Mouse (Mus musculus): ENCODE data around the gene Ssbp4. TPM values are rescaled to one million over a fixed set of nuclear protein-coding genes. Genes with fewer than 3 reads are reported as not detected.
A peak's percentile ranks its signal among the peaks of the same experiment; 100 is the strongest.

Ssbp4 gene
- polyA plus RNA-seq, 1 experiment from 2014 or later, result 83.7 TPM

GRCm38 (mm10) chr8:70625104-70625503 lies 16.4 kb upstream of the Ssbp4 start:
- 15% methylated on average over 5 of the region's 5 CpGs for WGBS
- H3K4me1 ChIP-seq (ENCODE audit: control insufficient read depth in 2 of 2, insufficient read depth in 2 of 2, low read length in 2 of 2), result peaks cover 3 to 12% of the 10 kb centered on the region in 2 experiments; a peak in 3 of 4 replicates
- no peak overlapping the region for H3K9ac ChIP-seq (ENCODE audit: low read length)
- no peaks in the 10 kb centered on the region for H3K9me3 ChIP-seq (ENCODE audit: control insufficient read depth, low read length)
- no peaks in the 10 kb centered on the region for H3K36me3 ChIP-seq (ENCODE audit: control insufficient read depth, insufficient read depth, low read length)
- H3K27me3 ChIP-seq (ENCODE audit: control insufficient read depth, insufficient read depth, low read length), result peaks cover 9% of the 10 kb centered on the region; the same call in 1 of the 2 replicates
- no peak overlapping the region for H3K27ac ChIP-seq (replicated peaks in 1 of 2; ENCODE audit: control insufficient read depth in 1 of 2, insufficient read depth in 1 of 2, low read depth in 2 of 2, low read length in 2 of 2)
- no peak overlapping the region for H3K4me2 ChIP-seq (ENCODE audit: low read length)
- no peak for ATAC-seq (ENCODE audit: insufficient number of reproducible peaks, insufficient read depth, low FRiP score, low read depth)
- H3K4me3 ChIP-seq (ENCODE audit: control insufficient read depth in 1 of 2, insufficient read depth in 1 of 2, low read depth in 1 of 2, low read length in 2 of 2), result no peak overlapping the region

GRCm38 (mm10) chr8:70622220-70622619 lies 13.5 kb upstream of the Ssbp4 start:
- Histone ChIP-seq H3K27me3 (ENCODE audit: control insufficient read depth, insufficient read depth, low read length) (peaks cover 9% of the 10 kb centered on the region; the same call in 1 of the 2 replicates), H3K4me3 (ENCODE audit: control insufficient read depth in 1 of 2, insufficient read depth in 1 of 2, low read depth in 1 of 2, low read length in 2 of 2) (no peak overlapping the region), H3K4me1 (ENCODE audit: control insufficient read depth in 2 of 2, insufficient read depth in 2 of 2, low read length in 2 of 2) (0 out of 4 replicates have a peak, but pooled peaks cover 0 to 2% of the 10 kb centered on the region in 2 experiments), H3K9ac (ENCODE audit: low read length) (no peak overlapping the region), H3K9me3 (ENCODE audit: control insufficient read depth, low read length) (no peaks in the 10 kb centered on the region), H3K36me3 (ENCODE audit: control insufficient read depth, insufficient read depth, low read length) (no peaks in the 10 kb centered on the region), H3K27ac (replicated peaks in 1 of 2; ENCODE audit: control insufficient read depth in 1 of 2, insufficient read depth in 1 of 2, low read depth in 2 of 2, low read length in 2 of 2) (no peak overlapping the region), H3K4me2 (ENCODE audit: low read length) (no peak overlapping the region)
- 51% methylated on average over 3 of the region's 3 CpGs for WGBS
- ATAC-seq (ENCODE audit: insufficient number of reproducible peaks, insufficient read depth, low FRiP score, low read depth), result no peak

GRCm38 (mm10) chr8:70618888-70619334 lies 10.2 kb upstream of the Ssbp4 start:
- Histone ChIP-seq H3K27ac (replicated peaks in 1 of 2; ENCODE audit: control insufficient read depth in 1 of 2, insufficient read depth in 1 of 2, low read depth in 2 of 2, low read length in 2 of 2) (no peak overlapping the region), H3K27me3 (ENCODE audit: control insufficient read depth, insufficient read depth, low read length) (peaks cover 9% of the 10 kb centered on the region; the same call in 1 of the 2 replicates), H3K9me3 (ENCODE audit: control insufficient read depth, low read length) (no peaks in the 10 kb centered on the region), H3K4me2 (ENCODE audit: low read length) (no peak overlapping the region), H3K4me1 (ENCODE audit: control insufficient read depth in 2 of 2, insufficient read depth in 2 of 2, low read length in 2 of 2) (peaks cover 0 to 2% of the 10 kb centered on the region in 2 experiments; a peak in 1 of 4 replicates), H3K36me3 (ENCODE audit: control insufficient read depth, insufficient read depth, low read length) (no peaks in the 10 kb centered on the region), H3K9ac (ENCODE audit: low read length) (no peak overlapping the region), H3K4me3 (ENCODE audit: control insufficient read depth in 1 of 2, insufficient read depth in 1 of 2, low read depth in 1 of 2, low read length in 2 of 2) (no peak overlapping the region)
- no peak for ATAC-seq (ENCODE audit: insufficient number of reproducible peaks, insufficient read depth, low FRiP score, low read depth)
- 23% methylated on average over 9 of the region's 9 CpGs for WGBS

GRCm38 (mm10) chr8:70617985-70618384 lies 9.3 kb upstream of the Ssbp4 start:
- Histone ChIP-seq H3K9ac (ENCODE audit: low read length) (0 out of 2 replicates have a peak overlapping the region, but pooled peaks have one; percentile 8), H3K27me3 (ENCODE audit: control insufficient read depth, insufficient read depth, low read length) (peaks cover 9% of the 10 kb centered on the region; the same call in 1 of the 2 replicates), H3K36me3 (ENCODE audit: control insufficient read depth, insufficient read depth, low read length) (no peaks in the 10 kb centered on the region), H3K4me1 (ENCODE audit: control insufficient read depth in 2 of 2, insufficient read depth in 2 of 2, low read length in 2 of 2) (peaks cover 0 to 2% of the 10 kb centered on the region in 2 experiments; a peak in 1 of 4 replicates), H3K27ac (replicated peaks in 1 of 2; ENCODE audit: control insufficient read depth in 1 of 2, insufficient read depth in 1 of 2, low read depth in 2 of 2, low read length in 2 of 2) (no peak overlapping the region), H3K9me3 (ENCODE audit: control insufficient read depth, low read length) (no peaks in the 10 kb centered on the region), H3K4me2 (ENCODE audit: low read length) (no peak overlapping the region), H3K4me3 (ENCODE audit: control insufficient read depth in 1 of 2, insufficient read depth in 1 of 2, low read depth in 1 of 2, low read length in 2 of 2) (no peak overlapping the region)
- no peak for ATAC-seq (ENCODE audit: insufficient number of reproducible peaks, insufficient read depth, low FRiP score, low read depth)
- 76% methylated on average over 11 of the region's 11 CpGs for WGBS

- no peak overlapping the region for H3K9ac ChIP-seq (ENCODE audit: low read length)
These were observed 8.0 kb upstream of the Ssbp4 start for GRCm38 (mm10) chr8:70616645-70617044.

GRCm38 (mm10) chr8:70615894-70616293 lies 7.2 kb upstream of the Ssbp4 start, which contains the start of gene Lrrc25:
TSS of gene Lrrc25 (plus strand) at chr8:70616155.
- no peak within 1 kb of the TSS for H3K9ac ChIP-seq (ENCODE audit: low read length)
- no peak for ATAC-seq (ENCODE audit: insufficient number of reproducible peaks, insufficient read depth, low FRiP score, low read depth)
- H3K4me1 ChIP-seq (ENCODE audit: control insufficient read depth in 2 of 2, insufficient read depth in 2 of 2, low read length in 2 of 2), result peaks cover 3% of the 10 kb centered on the region in 2 experiments; a peak in 2 of 4 replicates
- 68% methylated on average over 3 of the region's 3 CpGs for WGBS
- no peak within 1 kb of the TSS for H3K4me2 ChIP-seq (ENCODE audit: low read length)
- H3K36me3 ChIP-seq (ENCODE audit: control insufficient read depth, insufficient read depth, low read length), result no peaks in the 10 kb centered on the region
- no peak within 1 kb of the TSS for H3K4me3 ChIP-seq (ENCODE audit: control insufficient read depth in 1 of 2, insufficient read depth in 1 of 2, low read depth in 1 of 2, low read length in 2 of 2)
- H3K27ac ChIP-seq (replicated peaks in 1 of 2; ENCODE audit: control insufficient read depth in 1 of 2, insufficient read depth in 1 of 2, low read depth in 2 of 2, low read length in 2 of 2), result no peak within 1 kb of the TSS
- peaks cover 5% of the 10 kb centered on the region; the same call in 1 of the 2 replicates for H3K27me3 ChIP-seq (ENCODE audit: control insufficient read depth, insufficient read depth, low read length)
- no peaks in the 10 kb centered on the region for H3K9me3 ChIP-seq (ENCODE audit: control insufficient read depth, low read length)

More at GRCm38 (mm10) chr8:70616645-70617044, 8.0 kb upstream of the Ssbp4 start:
- no peak for ATAC-seq (ENCODE audit: insufficient number of reproducible peaks, insufficient read depth, low FRiP score, low read depth)
- H3K9me3 ChIP-seq (ENCODE audit: control insufficient read depth, low read length), result no peaks in the 10 kb centered on the region
- peaks cover 9% of the 10 kb centered on the region; the same call in 1 of the 2 replicates for H3K27me3 ChIP-seq (ENCODE audit: control insufficient read depth, insufficient read depth, low read length)
- 56% methylated on average over 11 of the region's 11 CpGs for WGBS
- H3K4me3 ChIP-seq (ENCODE audit: control insufficient read depth in 1 of 2, insufficient read depth in 1 of 2, low read depth in 1 of 2, low read length in 2 of 2), result no peak overlapping the region
- H3K4me2 ChIP-seq (ENCODE audit: low read length), result no peak overlapping the region
- H3K27ac ChIP-seq (replicated peaks in 1 of 2; ENCODE audit: control insufficient read depth in 1 of 2, insufficient read depth in 1 of 2, low read depth in 2 of 2, low read length in 2 of 2), result no peak overlapping the region
- H3K4me1 ChIP-seq (ENCODE audit: control insufficient read depth in 2 of 2, insufficient read depth in 2 of 2, low read length in 2 of 2), result peaks cover 2% of the 10 kb centered on the region in 2 experiments; a peak in 1 of 4 replicates
- H3K36me3 ChIP-seq (ENCODE audit: control insufficient read depth, insufficient read depth, low read length), result no peaks in the 10 kb centered on the region

- ATAC-seq (ENCODE audit: insufficient number of reproducible peaks, insufficient read depth, low FRiP score, low read depth), result no peak
- Histone ChIP-seq H3K9ac (ENCODE audit: low read length) (no peak overlapping the region), H3K4me3 (ENCODE audit: control insufficient read depth in 1 of 2, insufficient read depth in 1 of 2, low read depth in 1 of 2, low read length in 2 of 2) (no peak overlapping the region), H3K4me2 (ENCODE audit: low read length) (no peak overlapping the region), H3K27ac (replicated peaks in 1 of 2; ENCODE audit: control insufficient read depth in 1 of 2, insufficient read depth in 1 of 2, low read depth in 2 of 2, low read length in 2 of 2) (no peak overlapping the region), H3K27me3 (ENCODE audit: control insufficient read depth, insufficient read depth, low read length) (peaks cover under 1% of the 10 kb centered on the region; the same call in 1 of the 2 replicates), H3K9me3 (ENCODE audit: control insufficient read depth, low read length) (no peaks in the 10 kb centered on the region), H3K36me3 (ENCODE audit: control insufficient read depth, insufficient read depth, low read length) (no peaks in the 10 kb centered on the region), H3K4me1 (ENCODE audit: control insufficient read depth in 2 of 2, insufficient read depth in 2 of 2, low read length in 2 of 2) (peaks cover 6 to 7% of the 10 kb centered on the region in 2 experiments; a peak in 3 of 4 replicates)
- WGBS, result 83% methylated on average over 8 of the region's 8 CpGs
These were observed 6.6 kb upstream of the Ssbp4 start for GRCm38 (mm10) chr8:70615281-70615680.

All from heart, embryonic 14.5 days (tissue).